Mouse (Mus musculus): ENCODE results near the gene Topors. TPM values are rescaled to one million over a fixed set of nuclear protein-coding genes. Genes with fewer than 3 reads are reported as not detected.
A peak's percentile ranks its signal among the peaks of the same experiment; 100 is the strongest.
"Not testable (repeated sequence)": the region's sequence is repeated elsewhere in the genome, so short reads cannot be mapped to it uniquely, and the experiment has no call there.

The Topors gene
- 10 to 100 TPM in 1 of 2 experiments, 1 to 10 TPM in 1; 9.0 to 10.7 TPM for total RNA-seq (2021)
- long read RNA-seq, experiment 1, partial matches to known transcripts = 0 of 4 reads
- long read RNA-seq, experiment 1, other reads (novel, unspliced or antisense) = 0 of 4 reads
- long read RNA-seq, experiment 2, transcript Topors-201 (3 exons, 3,856 nt) = major isoform, 7 of 9 reads
- long read RNA-seq, experiment 2, partial matches to known transcripts = 1 of 9 reads
- long read RNA-seq, experiment 2, other reads (novel, unspliced or antisense) = 1 of 9 reads

GRCm38 (mm10) chr4:40269430-40270032 is at the start of gene Topors, which contains the start of gene Smim27:
TSS of gene Topors (minus strand) at chr4:40269850.
TSS of gene Smim27 (plus strand) at chr4:40269579.
- intact Hi-C loops (cut with DNase I; ENCODE audit: low total_unique reads) = no loop called here
- peak; percentile 95 for DNase-seq

- intact Hi-C loops (cut with DNase I; ENCODE audit: low total_unique reads) = no loop called here
- no peak for DNase-seq
These were observed 47.8 kb upstream of the Topors start for GRCm38 (mm10) chr4:40317404-40317803.

- no peak for DNase-seq
- intact Hi-C loops (cut with DNase I; ENCODE audit: low total_unique reads) = no loop called here
These were observed 43.4 kb upstream of the Topors start for GRCm38 (mm10) chr4:40313026-40313425.

DNA sequence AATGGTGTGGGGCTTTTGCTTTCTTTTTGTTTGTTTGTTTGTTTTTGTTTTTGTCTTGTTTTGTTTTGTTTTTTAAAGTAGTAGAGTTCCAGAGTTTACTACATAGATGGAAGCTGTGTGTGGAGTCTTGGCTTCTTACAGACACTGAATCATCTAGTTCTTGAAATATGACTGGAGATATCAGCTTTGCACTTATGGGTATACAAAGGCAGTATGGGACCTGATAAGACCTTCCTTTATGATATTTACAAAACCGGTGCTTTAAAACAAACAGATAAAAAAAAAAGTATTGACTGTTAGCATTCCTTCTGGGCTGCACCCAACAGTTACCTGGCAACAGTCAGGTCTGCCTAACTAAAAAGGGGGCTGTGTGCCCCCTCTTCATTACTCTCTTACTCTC is 42.6 kb upstream of the Topors start:
- intact Hi-C loops (cut with DNase I; ENCODE audit: low total_unique reads) = no loop called here
- no peak for DNase-seq

DNA sequence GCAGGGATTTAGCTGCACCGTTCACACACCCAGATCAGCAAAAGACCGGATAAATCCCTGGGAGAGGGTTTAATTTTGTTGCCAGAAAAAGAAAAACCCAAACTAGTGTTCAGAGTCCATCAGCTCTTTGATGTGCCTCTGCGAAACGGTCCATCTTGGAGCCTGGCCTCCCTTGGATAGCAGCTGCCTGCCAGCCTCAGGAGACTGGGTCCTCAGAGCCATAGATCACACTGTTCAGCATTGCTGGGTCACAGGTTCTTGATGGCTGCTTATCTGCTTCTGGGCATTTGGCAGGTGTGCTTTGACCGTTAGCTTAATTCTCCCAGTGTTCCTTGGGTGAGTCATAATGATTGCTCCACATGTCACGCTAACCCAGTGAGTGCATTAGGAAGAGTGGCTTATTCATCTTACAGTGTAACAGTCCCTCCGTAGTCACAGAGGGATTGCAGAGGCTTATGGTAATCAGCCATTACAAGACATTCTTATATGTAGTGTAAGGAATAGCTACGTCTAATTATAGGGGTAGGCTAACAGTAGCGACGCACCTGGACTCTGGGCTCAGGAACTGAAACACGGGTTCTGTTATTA is 41.2 kb upstream of the Topors start:
- DNase-seq = no peak
- intact Hi-C loops (cut with DNase I; ENCODE audit: low total_unique reads) = no loop called here

DNA sequence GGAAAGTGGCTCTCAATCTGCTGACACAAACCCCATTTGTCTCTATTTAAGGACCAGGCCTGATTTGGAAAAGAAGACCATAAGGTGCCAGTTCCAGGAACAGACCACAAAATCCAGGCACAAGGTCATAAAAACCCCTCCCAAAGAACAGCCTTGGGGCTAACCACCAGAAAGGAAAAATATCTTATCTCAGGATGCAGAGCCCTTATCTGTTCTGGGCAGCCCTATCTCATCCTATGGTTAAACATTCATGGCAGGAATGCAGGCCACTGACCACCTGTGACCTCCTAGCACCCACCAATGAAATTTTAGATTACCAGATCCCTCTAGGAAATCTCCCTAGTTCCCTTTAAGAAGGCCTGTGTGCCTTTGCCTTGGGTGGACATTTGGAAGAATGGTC is 40.0 kb upstream of the Topors start:
- intact Hi-C loops (cut with DNase I; ENCODE audit: low total_unique reads) = no loop called here
- no peak for DNase-seq

DNA sequence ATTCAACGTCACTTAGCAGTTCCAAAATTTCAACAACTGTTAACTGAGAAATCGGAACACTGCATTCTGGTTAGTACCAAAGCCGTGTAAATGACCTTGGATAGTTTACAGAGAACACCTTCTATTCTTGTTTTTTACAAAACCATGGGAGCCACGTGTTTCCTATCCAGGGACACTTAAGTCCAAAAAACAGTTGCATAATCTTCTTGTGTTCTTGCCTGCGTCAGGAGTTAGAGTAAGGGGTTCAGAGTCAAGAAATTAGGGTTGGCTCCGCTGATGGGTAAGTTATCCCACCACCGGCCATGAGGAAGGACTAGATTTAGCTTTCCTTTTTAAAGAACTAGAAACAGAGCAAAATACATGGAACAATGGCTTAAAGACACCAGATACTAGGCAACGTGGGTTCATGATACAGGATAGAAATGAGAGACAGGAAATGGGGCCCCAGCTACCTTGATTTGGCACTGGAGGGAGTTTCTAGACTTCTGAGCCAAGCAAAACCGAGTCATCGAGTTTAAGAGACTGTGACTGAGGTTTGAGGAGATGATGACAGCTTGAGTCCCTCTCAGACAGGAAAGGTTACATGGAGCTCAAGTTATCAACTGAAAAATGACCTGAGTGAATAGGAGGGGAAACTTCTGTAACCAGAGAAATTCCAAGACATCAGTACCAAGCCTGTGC is 32.9 kb upstream of the Topors start:
- intact Hi-C loops (cut with DNase I; ENCODE audit: low total_unique reads) = loop anchor here (5.0 kb wide), 1 partner anchor 380 kb away; no protein-coding TSS in a partner anchor
- no peak for DNase-seq

- DNase-seq = peak; percentile 52
- intact Hi-C loops (cut with DNase I; ENCODE audit: low total_unique reads) = loop anchor here (5.0 kb wide), 1 partner anchor 381 kb away; no protein-coding TSS in a partner anchor
These were observed 31.6 kb upstream of the Topors start for GRCm38 (mm10) chr4:40301076-40301789.

- DNase-seq = no peak
- intact Hi-C loops (cut with DNase I; ENCODE audit: low total_unique reads) = no loop called here
These were observed 29.5 kb upstream of the Topors start for GRCm38 (mm10) chr4:40299169-40299568.

- DNase-seq; intact Hi-C loops (cut with DNase I; ENCODE audit: low total_unique reads): not testable (repeated sequence)
These were observed 21.9 kb upstream of the Topors start for GRCm38 (mm10) chr4:40291511-40291910.

DNA sequence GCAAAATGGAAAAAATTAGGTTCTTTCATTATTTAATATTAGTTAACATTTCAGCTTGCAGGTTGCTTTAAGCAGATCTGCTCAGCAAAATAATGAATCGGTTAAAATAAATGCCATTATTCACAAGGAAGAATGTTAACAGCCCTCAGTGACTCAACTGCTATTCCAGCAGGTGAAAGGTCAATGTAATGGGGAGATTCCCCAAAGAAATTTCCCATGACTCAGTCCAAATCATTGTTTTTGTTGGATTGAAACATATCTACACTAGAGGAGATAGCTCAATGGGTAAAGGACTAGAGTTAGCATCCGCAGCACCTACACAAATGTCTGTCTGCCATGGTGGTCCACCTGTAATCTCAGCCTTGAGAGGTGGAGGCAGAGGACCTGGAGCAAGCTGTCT is 19.4 kb upstream of the Topors start:
- DNase-seq = no peak
- intact Hi-C loops (cut with DNase I; ENCODE audit: low total_unique reads) = loop anchor here (5.0 kb wide), 2 partner anchors 72 to 157 kb away; no protein-coding TSS in a partner anchor

- no peak for DNase-seq
- intact Hi-C loops (cut with DNase I; ENCODE audit: low total_unique reads) = loop anchor here (5.0 kb wide), 2 partner anchors 70 to 155 kb away; no protein-coding TSS in a partner anchor
These were observed 17.8 kb upstream of the Topors start for GRCm38 (mm10) chr4:40287415-40287814.

DNA sequence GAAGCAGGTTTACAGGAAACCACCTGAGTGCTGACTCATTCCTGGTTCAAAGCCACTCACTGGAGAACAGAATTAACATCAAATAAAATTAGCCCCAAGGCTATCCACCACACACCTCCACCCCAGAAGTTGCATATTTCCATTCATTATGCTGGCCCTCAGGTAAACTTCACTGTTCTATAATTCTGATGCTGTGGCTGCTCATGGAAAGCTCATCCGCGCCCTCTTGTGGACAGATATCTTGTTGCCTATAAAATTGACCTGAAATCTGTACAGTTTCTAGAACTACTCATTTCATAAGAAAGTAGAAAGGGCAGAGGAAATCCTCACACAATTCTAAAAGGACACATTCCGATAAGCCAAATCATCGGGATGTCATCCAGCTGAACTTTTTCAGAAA is 15.9 kb upstream of the Topors start:
- intact Hi-C loops (cut with DNase I; ENCODE audit: low total_unique reads) = loop anchor here (5.0 kb wide), 2 partner anchors 68 to 153 kb away; no protein-coding TSS in a partner anchor
- DNase-seq = peak; percentile 36

- DNase-seq = peak; percentile 96
These were observed 9.7 kb upstream of the Topors start, which contains the start of gene Ndufb6 for GRCm38 (mm10) chr4:40279276-40279900. TSS of gene Ndufb6 (minus strand) at chr4:40279421.

GRCm38 (mm10) chr4:40278880-40279275 is 9.2 kb upstream of the Topors start:
- DNase-seq = no peak

More at GRCm38 (mm10) chr4:40279276-40279900, 9.7 kb upstream of the Topors start, which contains the start of gene Ndufb6:
- intact Hi-C loops (cut with DNase I; ENCODE audit: low total_unique reads) = no loop called here

GRCm38 (mm10) chr4:40268835-40269234 is 815 bp downstream of the Topors start:
- intact Hi-C loops (cut with DNase I; ENCODE audit: low total_unique reads) = no loop called here
- DNase-seq = peak; percentile 7

More at GRCm38 (mm10) chr4:40278880-40279275, 9.2 kb upstream of the Topors start:
- intact Hi-C loops (cut with DNase I; ENCODE audit: low total_unique reads) = no loop called here

- intact Hi-C loops (cut with DNase I; ENCODE audit: low total_unique reads) = no loop called here
- peak; percentile 91 for DNase-seq
These were observed 1.3 kb downstream of the Topors start for GRCm38 (mm10) chr4:40268204-40268813.

DNA sequence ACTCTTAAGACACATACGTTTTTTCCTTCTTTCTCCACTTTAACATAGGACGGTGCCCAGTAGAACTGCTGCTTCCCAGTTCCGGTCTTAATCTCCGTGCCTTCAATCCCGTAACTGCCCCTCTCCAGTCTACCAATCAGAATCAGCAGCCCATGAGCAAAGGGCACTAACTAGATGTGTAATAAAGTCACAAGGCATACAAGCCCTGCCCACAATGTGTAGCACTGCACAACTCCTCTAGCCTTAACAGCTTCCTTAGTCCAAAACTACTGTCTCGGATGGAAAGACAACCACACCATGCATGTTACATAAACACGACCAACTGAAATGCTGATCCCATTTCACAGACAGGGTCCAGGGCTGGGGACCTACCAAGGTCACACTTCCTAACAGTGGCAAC is 2.0 kb downstream of the Topors start:
- intact Hi-C loops (cut with DNase I; ENCODE audit: low total_unique reads) = no loop called here
- no peak for DNase-seq

All from gastrocnemius, postnatal 14 days (tissue).